Mouse (Mus musculus) ovary, adult 18-20 months (tissue): ENCODE data around the gene Lgals3bp.

Experiments used
- DNase-seq: peaks from one replicate; pipeline ENCODE4 v3.0.0; 2022; ENCODE audit warnings: low spot score, mixed read lengths

Lgals3bp gene

DNA sequence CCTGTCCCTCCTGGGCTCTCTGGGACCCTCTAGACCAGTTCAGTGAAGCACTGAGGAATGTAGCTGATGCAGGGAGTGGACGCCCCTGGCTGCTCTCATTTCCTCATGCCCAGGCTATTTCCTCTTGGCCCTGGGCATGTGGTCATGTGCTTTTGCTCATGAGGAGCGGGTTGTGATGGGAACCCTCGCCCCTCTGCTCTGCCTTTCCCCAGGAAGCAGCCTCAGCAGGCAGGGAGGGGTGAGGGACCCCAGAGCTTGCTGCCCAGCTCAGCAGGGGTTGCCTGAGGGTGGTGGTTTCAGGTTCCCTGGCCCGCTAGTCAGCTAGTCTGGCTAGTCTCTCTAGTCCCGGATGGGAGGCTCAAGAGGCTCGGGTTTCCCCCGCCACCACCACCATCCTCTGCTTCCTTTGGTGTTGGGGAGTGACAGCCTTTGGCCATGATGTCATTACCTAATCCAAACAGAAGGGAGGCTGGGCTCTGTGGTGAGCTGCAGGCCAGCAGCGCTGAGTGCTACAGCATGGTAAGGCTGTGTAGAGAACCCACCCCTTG is 38.8 kb downstream of the Lgals3bp start:
- no peak for DNase-seq

DNA sequence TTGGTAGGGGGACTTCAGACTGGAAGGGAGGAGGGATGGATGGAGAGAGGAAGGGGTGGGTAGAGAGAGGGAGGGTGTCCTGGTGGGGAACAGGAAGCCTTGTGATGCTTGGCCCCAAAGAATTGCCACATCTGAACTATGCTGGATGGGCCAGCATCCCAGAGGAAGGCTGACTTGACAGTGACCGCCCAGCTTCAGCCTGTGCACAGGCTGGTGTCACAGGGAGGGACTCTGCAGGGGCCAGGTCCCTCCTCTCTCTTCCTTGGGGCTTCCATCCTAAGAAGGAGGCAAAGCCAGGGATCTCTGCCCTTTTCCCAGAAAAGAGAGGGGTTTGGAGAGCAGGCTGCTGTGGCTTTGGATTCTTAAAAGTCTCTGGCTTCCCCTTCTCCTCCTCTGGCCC is 39.4 kb downstream of the Lgals3bp start:
- no peak for DNase-seq

DNA sequence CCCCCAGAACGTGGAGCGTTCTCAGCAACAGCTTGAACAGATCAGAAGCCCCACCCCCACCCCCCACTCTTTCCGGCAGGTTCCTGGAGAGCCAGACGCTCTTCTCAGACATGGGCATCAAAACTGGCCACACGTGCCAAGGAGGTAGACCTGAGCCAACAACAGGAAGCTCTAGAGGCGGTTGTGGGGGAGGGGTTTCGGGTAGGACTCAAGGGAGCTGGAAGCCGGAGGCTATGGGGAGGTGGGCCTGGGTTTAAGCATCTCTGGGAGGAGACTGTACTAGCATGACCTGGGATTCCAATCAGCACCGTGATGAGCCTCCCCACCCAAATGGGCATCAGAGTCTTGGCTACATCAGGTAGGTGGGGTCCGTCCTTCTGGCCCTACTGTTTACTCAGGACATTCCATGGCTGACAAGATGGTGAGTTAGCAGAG is 41.0 kb downstream of the Lgals3bp start:
- no peak for DNase-seq

DNA sequence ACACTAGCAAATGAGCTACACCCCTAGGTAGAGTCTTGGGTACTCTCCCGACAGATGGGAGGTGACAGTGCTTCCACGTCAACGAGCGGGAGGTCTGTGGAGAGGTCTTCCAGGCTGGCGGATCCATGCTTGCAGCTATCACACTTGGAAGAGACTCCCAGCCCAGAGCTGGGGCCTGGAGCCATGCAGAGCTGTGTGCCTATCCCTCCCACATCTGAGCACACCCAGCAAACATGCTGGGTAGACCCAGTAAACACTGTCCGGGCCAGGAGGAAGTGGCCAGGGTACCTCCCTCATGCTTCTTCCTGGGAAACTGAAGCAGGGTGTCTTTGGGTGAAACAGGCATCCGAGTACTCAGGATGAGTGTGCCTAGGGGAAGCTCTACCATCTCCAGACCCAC is 41.4 kb downstream of the Lgals3bp start:
- peak; percentile 34 for DNase-seq

DNA sequence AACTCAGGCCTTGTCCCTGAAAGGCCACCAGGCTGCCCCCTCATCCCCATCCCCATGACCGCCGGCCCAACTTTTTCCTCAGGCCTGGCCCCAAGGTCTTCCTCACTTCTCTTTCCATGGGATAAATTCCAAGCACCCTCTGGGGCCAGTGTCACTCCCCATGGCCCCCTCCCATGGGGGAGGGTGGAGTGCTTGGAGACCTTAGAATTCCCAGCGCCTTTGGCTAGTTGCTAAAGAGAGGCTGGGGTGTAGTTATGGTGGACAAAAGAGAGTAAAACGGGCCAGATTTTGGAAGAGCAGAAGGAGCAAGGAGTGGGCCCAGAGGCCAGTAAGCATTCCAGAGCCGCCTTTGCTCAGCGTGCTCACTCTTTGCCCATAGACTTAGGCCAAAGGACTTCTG is 46.3 kb downstream of the Lgals3bp start, which contains the start of gene Timp2:
TSS of gene Timp2 (minus strand) at position 101 of the 400 bp plus-strand sequence.
- no peak for DNase-seq

DNA sequence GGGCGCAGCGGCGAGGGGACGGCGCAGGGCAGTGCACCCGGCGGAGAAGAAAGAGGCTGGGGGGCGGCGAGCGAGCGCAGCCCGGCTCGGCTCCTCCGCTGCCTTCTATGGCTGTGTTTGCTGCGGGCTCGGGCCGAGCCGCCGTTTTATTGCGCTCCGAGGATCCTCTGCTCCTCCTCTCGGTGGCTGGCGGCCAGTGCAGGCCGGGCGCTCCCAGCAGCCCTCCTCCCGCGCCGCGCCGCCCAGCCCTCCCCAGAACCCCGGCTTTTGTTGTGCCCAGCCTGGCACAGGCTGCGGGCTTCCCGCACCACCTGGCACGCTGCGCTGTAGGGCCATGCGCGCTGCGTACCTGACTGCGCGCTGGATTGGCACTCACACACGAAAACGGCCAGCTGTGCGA is 46.7 kb downstream of the Lgals3bp start:
- peak; percentile 84 for DNase-seq

DNA sequence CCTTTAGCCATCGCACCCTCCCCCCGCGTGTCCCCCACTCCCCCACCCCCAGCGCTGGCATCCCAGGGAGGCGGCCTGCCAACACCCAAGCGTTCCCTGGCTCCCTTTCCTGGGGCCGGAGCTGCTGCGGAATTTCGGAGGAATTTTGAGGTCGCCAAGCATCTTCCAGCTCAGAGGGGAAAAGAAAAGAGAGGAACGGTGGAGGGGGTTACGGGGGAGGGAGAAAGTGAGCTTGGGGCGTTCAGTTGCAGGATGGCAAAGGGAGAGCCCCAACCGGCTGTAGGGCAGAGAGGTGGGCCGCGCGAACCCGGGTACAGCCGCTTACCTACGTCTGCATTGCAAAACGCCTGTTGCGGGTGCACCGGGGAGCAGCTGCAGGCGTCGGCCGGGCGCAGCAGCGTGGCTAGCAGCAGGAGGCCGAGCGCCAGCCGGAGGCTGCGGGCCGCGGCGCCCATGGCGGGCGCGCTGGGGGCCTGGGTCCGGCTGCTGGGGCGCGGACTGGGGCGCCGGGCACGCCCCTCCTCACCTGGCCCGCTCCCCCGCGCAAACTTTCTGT is 47.2 kb downstream of the Lgals3bp start:
- DNase-seq = no peak

DNA sequence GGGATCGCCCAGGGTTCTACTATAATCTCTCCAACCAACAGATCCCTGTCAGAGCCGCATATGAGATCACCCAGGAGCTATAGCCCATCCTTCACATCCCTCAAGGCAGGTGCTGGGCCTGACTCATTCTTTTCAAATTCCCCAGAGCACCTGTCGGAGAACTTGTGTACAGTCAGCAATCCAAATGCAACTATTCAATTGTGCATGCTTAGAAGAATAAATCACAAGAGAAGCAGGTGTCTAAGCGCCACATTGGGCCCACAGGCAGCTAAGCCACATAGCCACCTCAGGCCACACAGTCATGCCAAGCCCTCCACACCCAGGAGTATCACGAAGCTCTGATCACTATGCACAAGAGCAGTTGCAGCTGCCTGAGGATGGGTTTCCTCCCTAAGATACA is 52.4 kb downstream of the Lgals3bp start:
- DNase-seq = no peak

DNA sequence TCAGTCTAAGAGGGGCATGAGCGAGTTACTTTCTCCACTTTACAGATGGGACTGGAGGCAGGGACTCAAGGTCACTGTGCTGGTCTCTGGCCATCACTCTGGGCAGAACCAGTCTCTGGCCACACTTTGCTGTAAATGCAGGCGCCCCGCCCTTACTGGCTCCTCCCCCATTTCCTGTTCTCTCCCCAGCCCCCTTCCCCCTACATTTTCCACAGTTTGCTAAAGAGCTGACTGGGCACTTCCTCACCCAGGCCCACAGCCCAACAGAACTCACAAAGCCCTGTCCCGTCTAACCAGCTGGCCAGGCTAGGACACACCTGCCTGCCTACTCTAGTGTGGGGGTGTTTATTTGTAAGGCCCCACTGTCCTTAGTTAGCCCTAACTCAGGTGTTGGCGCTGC is 53.0 kb downstream of the Lgals3bp start:
- DNase-seq = peak; percentile 48

DNA sequence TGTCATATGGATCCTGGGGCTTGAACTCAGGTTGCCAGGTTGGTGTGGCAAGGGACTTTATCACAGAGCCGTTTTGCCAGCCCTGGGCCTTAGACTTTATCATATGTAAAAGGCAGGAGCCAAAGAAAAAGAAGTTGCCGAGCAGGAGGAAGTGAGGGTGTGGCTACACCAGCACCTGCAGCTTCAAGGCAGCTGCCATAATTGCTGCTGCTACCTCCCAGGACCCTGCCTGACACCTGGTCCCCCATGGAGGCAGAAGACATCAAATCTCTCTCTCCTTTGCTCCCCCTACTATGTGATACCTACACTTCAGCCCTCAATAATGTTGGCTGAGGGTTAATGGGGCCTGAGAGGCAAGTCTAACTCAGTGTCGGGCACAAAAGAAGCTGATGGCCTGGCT is 53.5 kb downstream of the Lgals3bp start:
- no peak for DNase-seq

DNA sequence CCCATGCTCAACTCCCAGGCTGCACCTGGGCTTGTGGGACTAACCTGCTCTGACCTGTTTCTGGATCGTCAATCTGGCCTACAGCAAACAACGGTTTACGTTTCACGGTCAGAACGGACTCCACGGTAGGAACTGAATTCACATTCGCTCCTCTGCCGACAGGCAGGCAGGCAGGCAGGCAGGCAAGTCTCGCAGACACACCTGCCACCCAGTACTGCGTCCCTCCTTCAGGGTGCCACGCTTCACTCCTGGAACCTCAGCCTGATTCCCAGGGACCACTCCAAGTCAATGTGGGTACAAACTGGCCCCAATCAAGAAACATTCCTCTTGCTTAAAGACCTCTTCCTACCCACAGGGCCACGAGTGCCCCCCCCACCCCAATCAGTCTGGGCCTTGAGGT is 54.0 kb downstream of the Lgals3bp start:
- DNase-seq = no peak

DNA sequence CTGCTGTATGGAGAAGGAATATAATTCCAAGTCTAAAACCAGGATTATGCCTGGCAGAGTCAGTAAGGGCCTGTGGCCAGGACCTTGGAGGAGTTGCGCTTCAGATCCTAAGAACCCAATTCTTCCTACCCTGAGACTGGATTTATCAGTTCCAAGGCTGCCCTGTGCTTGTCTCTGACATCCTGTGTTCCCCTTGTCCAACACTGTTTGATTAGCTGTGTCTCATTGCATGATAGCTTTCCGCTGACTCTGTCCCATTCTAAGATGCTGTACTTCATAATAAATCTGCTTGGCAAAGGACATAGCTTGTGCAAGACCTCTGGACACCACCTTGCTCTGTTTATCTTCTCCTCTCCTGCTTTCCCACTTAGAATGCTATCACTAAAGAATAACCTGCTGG is 54.5 kb downstream of the Lgals3bp start:
- DNase-seq = no peak

DNA sequence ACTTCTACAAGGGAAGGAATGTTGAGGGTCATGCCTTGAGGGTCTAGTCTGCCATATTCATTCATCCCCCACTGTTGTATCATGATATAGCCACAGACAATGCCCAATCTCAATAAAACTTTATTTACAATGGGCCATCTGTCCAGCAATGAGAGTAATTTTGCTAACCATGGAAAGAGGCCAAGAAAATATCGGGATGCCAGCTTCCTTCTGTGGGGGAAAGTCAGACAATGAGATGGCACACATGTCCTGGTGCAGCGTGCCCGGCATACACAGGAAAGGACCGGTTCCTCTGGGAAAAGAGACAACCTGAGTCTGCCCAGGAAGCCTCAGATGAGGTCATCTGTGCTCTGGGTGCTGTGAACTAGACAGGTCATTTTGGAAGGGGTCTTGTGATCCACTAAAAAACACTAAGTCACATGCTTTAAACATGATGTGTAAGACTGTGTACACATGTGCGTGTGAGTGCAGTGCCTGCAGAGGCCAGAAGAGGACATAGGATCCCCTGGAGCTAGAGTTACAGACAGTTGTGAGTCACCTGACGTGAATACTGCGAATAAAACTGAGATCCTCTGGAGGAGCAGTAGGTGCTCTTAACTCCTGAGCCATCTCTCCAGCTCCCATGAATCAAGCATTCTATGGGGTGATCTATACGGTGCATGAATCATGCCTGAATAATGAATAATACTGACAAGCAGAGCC is 55.3 kb downstream of the Lgals3bp start:
- no peak for DNase-seq

DNA sequence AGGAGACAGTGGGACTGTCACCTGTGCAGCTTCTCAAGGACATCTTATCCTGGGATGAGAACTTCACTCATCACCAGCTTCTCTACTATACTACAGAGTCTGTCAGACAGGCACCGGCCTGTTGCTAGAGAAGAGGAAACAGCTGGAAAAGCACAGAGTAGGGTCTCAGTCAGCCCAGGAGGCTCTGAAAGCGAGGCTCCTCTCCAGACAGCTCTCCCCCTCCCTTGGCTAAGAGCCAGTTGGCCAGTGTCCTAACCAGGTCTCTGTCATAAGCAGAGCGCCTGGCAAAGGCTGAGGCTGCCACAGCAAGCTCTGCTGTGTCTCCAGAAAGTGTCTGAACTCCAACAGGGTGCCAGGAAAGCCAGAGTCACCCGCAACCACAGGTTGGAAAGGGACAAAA is 56.2 kb downstream of the Lgals3bp start:
- peak; percentile 31 for DNase-seq

DNA sequence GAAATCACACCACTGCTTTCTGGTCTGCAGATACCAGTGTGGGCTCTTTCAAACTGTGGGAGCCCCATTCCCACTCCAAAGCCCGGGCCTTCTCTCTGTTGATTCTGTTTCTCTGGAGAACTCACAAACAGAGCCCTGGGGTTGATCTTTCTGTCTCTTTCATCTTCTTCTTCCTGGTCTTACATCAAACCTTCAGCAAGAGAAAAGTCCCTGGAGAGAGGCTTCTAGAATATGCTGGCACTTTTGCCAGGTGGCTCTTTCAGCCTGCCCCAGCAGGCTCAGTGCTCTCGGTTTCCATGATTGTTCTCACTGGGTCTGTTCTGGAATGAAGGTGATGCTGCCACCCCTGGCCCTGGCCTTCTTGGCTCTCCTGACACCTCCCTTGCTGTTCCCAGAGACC is 58.3 kb downstream of the Lgals3bp start:
- DNase-seq = no peak
